Mouse (Mus musculus) ovary, postnatal 10 days (tissue): ENCODE measurements around the gene Nrip1.

ENCODE experiments used
- DNase-seq: peaks from one replicate; pipeline ENCODE4 v3.0.0; 2022; ENCODE audit warnings: low spot score

The Nrip1 gene

GRCm38 (mm10) chr16:76316940-76317822 is 56.4 kb downstream of the Nrip1 start:
- no peak for DNase-seq

GRCm38 (mm10) chr16:76315642-76316041 is 58.0 kb downstream of the Nrip1 start:
- no peak for DNase-seq

DNA sequence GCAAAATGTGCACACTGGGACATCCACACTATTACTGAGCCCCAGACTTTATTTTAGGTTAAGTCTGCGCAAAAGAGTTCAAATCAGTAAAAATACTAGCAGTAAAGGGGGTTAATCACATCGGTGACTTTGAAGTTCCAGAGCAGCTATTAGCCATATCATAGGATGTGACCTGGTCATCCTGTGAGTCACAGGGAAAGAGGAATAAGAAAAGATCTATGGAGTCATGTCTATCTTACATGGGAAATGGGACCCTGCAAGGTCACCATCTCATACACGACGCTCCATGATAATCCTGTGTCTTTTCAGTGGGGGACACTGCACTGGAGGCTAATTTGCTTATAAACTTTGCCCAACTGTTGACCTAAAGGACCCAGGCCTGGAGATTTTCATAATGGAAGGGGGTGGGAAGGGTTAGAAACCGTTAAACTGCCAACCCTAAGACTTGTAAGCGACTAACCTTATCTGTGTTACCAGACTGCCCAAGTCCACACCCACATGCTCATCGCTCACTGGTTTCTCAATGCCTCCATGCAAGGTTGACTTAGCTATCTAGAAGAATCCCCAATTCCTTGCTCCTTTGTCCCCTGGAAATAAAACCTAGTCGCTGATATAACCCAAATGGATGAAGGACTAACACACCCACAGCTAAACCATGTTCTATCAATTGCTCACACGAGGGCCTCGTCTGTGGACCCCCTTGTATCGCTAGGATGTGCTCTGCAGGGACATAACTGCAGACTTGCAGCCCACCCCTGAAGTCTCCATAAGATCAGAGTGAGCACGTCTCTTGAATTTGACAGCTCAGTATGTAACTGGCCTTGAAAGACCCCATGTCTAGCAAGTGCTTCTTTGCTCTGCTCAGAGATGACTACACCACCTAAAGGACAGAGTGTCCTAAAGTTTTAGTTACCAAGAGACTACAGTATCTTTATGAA is 59.3 kb downstream of the Nrip1 start:
- DNase-seq = no peak

GRCm38 (mm10) chr16:76312887-76313420 is 60.7 kb downstream of the Nrip1 start:
- DNase-seq = no peak

DNA sequence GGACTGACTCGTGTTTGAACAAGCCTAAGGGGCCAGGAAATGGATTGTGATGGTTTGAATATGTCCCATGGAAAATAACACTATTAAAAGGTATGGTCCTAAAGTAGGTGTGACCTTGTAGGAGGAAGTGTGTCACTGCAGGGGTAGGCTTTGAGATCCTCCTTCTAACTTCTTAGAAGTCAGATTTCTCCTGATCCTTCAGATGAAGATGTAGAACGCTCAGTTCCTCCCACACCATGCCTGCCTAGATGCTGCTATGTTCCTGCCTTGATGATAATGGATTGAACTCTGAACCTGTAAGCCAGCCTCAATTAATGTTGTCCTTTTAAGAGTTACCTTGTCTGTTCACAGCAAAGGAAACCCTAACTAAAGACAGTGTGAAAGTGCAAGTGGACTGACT is 62.8 kb downstream of the Nrip1 start:
- DNase-seq = no peak

- no peak for DNase-seq
Observed at GRCm38 (mm10) chr16:76310286-76310685, 63.3 kb downstream of the Nrip1 start.

DNA sequence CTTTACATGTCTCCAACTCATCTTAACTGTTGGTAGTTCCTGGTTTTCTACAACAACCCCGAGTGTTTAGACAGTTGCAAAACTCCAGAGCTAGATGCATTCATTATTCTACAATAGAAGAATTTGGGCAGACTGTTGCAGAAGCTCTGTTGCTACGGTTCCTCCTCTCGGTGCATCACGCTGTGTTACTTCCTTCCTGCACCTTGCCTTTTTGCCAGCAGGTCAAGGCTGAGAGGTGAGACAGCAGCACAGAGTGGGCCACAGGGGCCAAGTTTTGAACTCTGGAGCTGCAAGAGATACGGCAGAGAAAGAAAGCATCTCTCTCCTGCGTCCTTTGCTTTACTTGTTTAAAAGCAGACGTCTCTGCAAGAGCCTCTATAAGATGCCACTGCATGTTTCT is 64.3 kb downstream of the Nrip1 start:
- DNase-seq = no peak

GRCm38 (mm10) chr16:76307039-76307438 is 66.6 kb downstream of the Nrip1 start:
- DNase-seq = no peak

DNA sequence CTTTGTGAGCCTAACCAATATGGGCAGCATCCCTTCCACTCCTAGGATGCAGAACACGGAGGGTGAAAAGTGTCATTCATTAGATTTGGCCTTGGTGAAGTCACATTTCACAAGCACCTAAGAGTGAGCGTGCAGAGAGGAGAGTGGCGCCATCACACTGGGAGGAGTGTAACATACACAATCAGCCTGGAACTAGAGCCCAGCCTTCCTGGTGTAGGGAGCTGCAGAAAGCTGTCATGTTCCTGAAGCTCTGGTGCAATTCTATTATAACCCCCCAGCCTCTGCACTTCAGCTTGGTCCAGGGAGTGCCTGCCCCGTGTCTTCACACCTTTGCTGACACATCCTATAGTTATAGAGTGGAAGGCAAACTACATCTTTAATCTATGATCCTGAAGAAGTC is 67.2 kb downstream of the Nrip1 start:
- no peak for DNase-seq

DNA sequence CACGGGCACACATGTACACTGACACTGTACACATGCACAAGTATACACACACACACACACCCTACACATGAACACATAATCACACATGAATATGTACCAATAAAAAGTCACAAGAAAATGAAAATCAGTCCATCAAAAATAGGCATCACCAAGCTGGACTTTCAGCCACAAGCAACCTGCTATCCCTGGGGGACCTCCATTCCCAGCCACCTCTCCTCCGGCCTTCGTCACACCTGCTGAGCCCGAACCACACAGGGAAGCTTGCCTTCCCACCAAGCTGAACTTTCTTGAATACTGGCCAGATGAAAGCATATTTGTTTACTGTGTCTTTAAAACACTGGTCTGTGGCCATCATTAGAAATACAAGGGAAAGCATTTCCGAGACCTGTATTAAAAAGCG is 70.2 kb downstream of the Nrip1 start:
- no peak for DNase-seq

DNA sequence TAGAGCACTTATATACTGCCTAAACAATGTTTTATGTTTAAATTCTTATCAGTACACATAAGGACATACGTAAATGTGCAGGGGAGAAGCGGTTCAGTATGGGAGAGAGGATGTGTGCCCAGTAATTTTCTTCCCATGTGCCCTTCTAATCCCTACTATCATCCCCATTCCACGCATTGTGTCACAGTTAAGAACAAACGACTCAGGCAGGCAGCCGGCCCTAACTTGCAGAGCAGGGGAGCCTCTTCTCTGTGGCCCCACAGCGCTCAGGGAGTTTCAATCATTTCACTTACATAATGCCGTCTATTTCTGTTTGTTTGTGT is 71.9 kb downstream of the Nrip1 start:
- DNase-seq = no peak

GRCm38 (mm10) chr16:76301037-76301727 is 72.4 kb downstream of the Nrip1 start:
- DNase-seq = no peak

GRCm38 (mm10) chr16:76300452-76300851 is 73.2 kb downstream of the Nrip1 start:
- no peak for DNase-seq

GRCm38 (mm10) chr16:76299511-76299910 is 74.1 kb downstream of the Nrip1 start:
- DNase-seq = no peak

- DNase-seq = no peak
Observed at GRCm38 (mm10) chr16:76295322-76295721, 78.3 kb downstream of the Nrip1 start.

DNA sequence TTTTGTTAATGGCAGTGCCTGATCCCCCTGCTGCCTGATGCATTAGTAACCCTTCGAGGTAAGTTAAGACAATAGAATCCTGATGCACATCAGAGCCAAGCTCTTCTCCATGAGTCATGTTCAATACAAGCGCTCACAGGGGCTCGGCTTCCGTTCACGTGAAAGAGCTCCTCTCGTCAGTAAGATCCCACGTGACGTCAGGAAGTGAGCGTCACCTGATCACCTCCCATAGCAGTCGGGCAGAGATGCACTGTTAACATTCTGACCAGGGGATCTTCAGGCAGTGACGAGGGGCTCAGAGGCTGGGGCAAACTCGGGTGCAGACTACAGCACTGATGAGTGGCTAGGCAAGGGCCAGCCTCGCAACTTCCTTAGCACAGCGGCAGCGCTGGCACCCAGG is 79.1 kb downstream of the Nrip1 start:
- no peak for DNase-seq

- no peak for DNase-seq
Observed at GRCm38 (mm10) chr16:76293765-76294463, 79.7 kb downstream of the Nrip1 start.

- no peak for DNase-seq
Observed at GRCm38 (mm10) chr16:76293176-76293575, 80.5 kb downstream of the Nrip1 start.

DNA sequence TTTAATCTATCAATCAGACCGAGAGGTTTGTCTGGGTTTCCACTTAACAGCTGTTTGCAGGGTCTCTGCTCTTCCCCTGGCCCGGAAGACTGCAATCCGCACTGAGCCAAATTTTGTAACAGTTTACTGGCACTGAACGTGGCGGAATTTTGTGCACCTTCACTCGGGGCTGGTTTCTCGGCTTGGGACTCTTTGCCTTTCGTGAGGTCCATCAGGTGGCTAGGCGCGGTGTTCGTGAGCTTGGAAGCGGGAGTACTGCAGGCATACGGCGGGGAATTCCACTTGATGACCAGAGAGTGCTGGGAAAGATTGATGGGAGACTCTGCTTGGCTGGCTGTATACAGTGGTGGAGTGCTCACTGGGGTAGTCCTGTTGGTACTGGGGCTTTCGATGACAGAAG is 81.0 kb downstream of the Nrip1 start:
- DNase-seq = no peak

DNA sequence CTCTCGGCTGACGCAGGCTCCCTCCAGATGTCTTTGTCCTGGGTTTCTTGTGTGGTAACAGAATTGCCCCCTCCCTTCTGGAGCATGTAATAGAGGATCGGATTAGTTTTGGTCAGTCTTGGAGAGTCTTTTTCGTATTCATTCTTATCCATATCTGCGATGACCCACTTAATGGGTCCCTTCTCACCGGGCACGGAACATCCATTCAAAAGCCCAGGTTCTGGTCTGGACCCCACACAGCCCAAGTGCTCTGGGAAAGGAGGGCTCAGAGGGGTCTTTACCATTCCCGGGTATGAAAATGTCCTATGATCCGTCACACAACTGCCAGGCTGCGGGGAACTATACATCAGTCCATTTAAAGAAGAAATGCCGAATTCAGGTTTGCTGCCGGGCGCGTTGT is 82.3 kb downstream of the Nrip1 start:
- DNase-seq = no peak

DNA sequence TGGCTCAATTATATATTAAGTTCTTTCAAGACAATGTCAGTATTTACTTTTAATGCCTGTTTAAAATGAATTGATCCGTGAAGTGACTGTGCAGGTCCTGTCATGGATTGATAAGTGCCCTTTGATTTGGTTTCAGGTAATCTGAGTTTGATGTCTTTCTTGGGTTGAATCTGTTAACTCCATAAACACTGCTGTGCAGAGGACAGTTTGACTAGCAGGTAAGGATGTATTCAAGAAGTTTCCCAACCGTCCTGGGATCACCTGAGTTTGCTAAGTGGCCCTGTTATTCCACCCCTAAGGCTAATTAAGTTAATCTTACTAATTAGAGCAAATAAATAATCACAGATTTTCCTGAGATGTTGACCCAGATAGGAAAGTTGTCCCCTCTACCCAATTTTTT is 84.1 kb downstream of the Nrip1 start:
- no peak for DNase-seq

GRCm38 (mm10) chr16:76283796-76284195 is 89.8 kb downstream of the Nrip1 start:
- DNase-seq = no peak
